Mouse (Mus musculus): Measurements from ENCODE around the gene Cd59b. TPM values are rescaled to one million over a fixed set of nuclear protein-coding genes. Genes with fewer than 3 reads are reported as not detected.

Gene Cd59b
- polyA plus RNA-seq, 1 experiment from 2014 or later = 4.4 TPM

- H3K27me3 ChIP-seq (replicated peaks; ENCODE audit: low read depth, poor library complexity, severe bottlenecking) = peaks cover 56% of the 10 kb centered on the region
- H3K4me1 ChIP-seq = peaks cover 15% of the 10 kb centered on the region
- no peaks in the 10 kb centered on the region for H3K9me3 ChIP-seq
- no peaks in the 10 kb centered on the region for H3K36me3 ChIP-seq (replicated peaks)
- no peak overlapping the region for H3K27ac ChIP-seq (replicated peaks)
- 80% methylated on average over 5 of the region's 5 CpGs for WGBS
- no peak overlapping the region for H3K4me3 ChIP-seq
- DNase-seq (ENCODE audit: low spot score) = no peak
Measured at GRCm38 (mm10) chr2:104124071-104124470, 54.4 kb downstream of the Cd59b start.

GRCm38 (mm10) chr2:104128803-104129531, 59.3 kb downstream of the Cd59b start:
- no peaks in the 10 kb centered on the region for H3K9me3 ChIP-seq
- peaks cover 37% of the 10 kb centered on the region for H3K27me3 ChIP-seq (replicated peaks; ENCODE audit: low read depth, poor library complexity, severe bottlenecking)
- DNase-seq (ENCODE audit: low spot score) = no peak
- no peak overlapping the region for H3K27ac ChIP-seq (replicated peaks)
- no peak overlapping the region for H3K4me3 ChIP-seq
- H3K36me3 ChIP-seq (replicated peaks) = no peaks in the 10 kb centered on the region
- 85% methylated on average over 13 of the region's 13 CpGs for WGBS
- peaks cover 11% of the 10 kb centered on the region; the same call in 1 of the 2 replicates for H3K4me1 ChIP-seq

GRCm38 (mm10) chr2:104130165-104130564, 60.5 kb downstream of the Cd59b start:
- H3K4me1 ChIP-seq = peaks cover 11% of the 10 kb centered on the region; the same call in 1 of the 2 replicates
- DNase-seq (ENCODE audit: low spot score) = no peak
- no peak overlapping the region for H3K27ac ChIP-seq (replicated peaks)
- no peaks in the 10 kb centered on the region for H3K36me3 ChIP-seq (replicated peaks)
- H3K9me3 ChIP-seq = no peaks in the 10 kb centered on the region
- peaks cover 27% of the 10 kb centered on the region for H3K27me3 ChIP-seq (replicated peaks; ENCODE audit: low read depth, poor library complexity, severe bottlenecking)
- 83% methylated on average over 6 of the region's 6 CpGs for WGBS
- no peak overlapping the region for H3K4me3 ChIP-seq

- Histone ChIP-seq H3K9me3 (no peaks in the 10 kb centered on the region), H3K4me3 (no peak overlapping the region), H3K27me3 (replicated peaks; ENCODE audit: low read depth, poor library complexity, severe bottlenecking) (peaks cover 20% of the 10 kb centered on the region), H3K27ac (replicated peaks) (no peak overlapping the region), H3K36me3 (replicated peaks) (no peaks in the 10 kb centered on the region), H3K4me1 (peaks cover 12% of the 10 kb centered on the region; the same call in 1 of the 2 replicates)
- WGBS = 60% methylated on average over 3 of the region's 3 CpGs
- peak; percentile 60 for DNase-seq (ENCODE audit: low spot score)
Measured at GRCm38 (mm10) chr2:104130969-104131368, 61.3 kb downstream of the Cd59b start.

- H3K4me1 ChIP-seq = peaks cover 14% of the 10 kb centered on the region; the same call in 1 of the 2 replicates
- DNase-seq (ENCODE audit: low spot score) = no peak
- no peak overlapping the region for H3K27ac ChIP-seq (replicated peaks)
- no peaks in the 10 kb centered on the region for H3K9me3 ChIP-seq
- H3K27me3 ChIP-seq (replicated peaks; ENCODE audit: low read depth, poor library complexity, severe bottlenecking) = peaks cover 9% of the 10 kb centered on the region; the same call in 1 of the 2 replicates
- WGBS = 75% methylated on average over 7 of the region's 7 CpGs
- no peak overlapping the region for H3K4me3 ChIP-seq
- H3K36me3 ChIP-seq (replicated peaks) = no peaks in the 10 kb centered on the region
Measured at GRCm38 (mm10) chr2:104132266-104132859, 62.7 kb downstream of the Cd59b start.

GRCm38 (mm10) chr2:104133042-104133810, 63.6 kb downstream of the Cd59b start:
- H3K4me3 ChIP-seq = no peak overlapping the region
- no peak overlapping the region for H3K27ac ChIP-seq (replicated peaks)
- no peaks in the 10 kb centered on the region for H3K36me3 ChIP-seq (replicated peaks)
- H3K9me3 ChIP-seq = no peaks in the 10 kb centered on the region
- no peak for DNase-seq (ENCODE audit: low spot score)
- H3K4me1 ChIP-seq = peaks cover 14% of the 10 kb centered on the region; the same call in 1 of the 2 replicates
- 42% methylated on average over 12 of the region's 12 CpGs for WGBS
- 0 out of 2 replicates have a peak, but pooled peaks cover 5% of the 10 kb centered on the region for H3K27me3 ChIP-seq (replicated peaks; ENCODE audit: low read depth, poor library complexity, severe bottlenecking)

GRCm38 (mm10) chr2:104134150-104135056, 64.8 kb downstream of the Cd59b start:
- Histone ChIP-seq H3K27ac (replicated peaks) (no peak overlapping the region), H3K9me3 (no peaks in the 10 kb centered on the region), H3K4me1 (peaks cover 14% of the 10 kb centered on the region; the same call in 1 of the 2 replicates), H3K4me3 (no peak overlapping the region), H3K36me3 (replicated peaks) (no peaks in the 10 kb centered on the region), H3K27me3 (replicated peaks; ENCODE audit: low read depth, poor library complexity, severe bottlenecking) (no peaks in the 10 kb centered on the region)
- peak; percentile 74 for DNase-seq (ENCODE audit: low spot score)
- WGBS = 50% methylated on average over 8 of the region's 8 CpGs

GRCm38 (mm10) chr2:104135920-104136319, 66.3 kb downstream of the Cd59b start:
- Histone ChIP-seq H3K27ac (replicated peaks) (no peak overlapping the region), H3K36me3 (replicated peaks) (no peaks in the 10 kb centered on the region), H3K9me3 (no peaks in the 10 kb centered on the region), H3K4me1 (peaks cover 14% of the 10 kb centered on the region; the same call in 1 of the 2 replicates), H3K4me3 (no peak overlapping the region), H3K27me3 (replicated peaks; ENCODE audit: low read depth, poor library complexity, severe bottlenecking) (no peaks in the 10 kb centered on the region)
- 65% methylated on average over 2 of the region's 2 CpGs for WGBS
- DNase-seq (ENCODE audit: low spot score) = no peak

Other genes starting within 250 kb of the Cd59b start
- 13.7 and 15.7 TPM in 2 replicates for gene Lmo2, start 111.9 kb upstream of the Cd59b start, polyA plus RNA-seq (2016; fragmentation: Nextera tagmentation; extraction: Ambion mirVana)
- gene Fbxo3, start 42.1 kb upstream of the Cd59b start, polyA plus RNA-seq (2016; fragmentation: Nextera tagmentation; extraction: Ambion mirVana) = 44.4 and 44.9 TPM in 2 replicates
- 1.1 and 1.6 TPM in 2 replicates for gene 4931422A03Rik, start 41.5 kb upstream of the Cd59b start, polyA plus RNA-seq (2016; fragmentation: Nextera tagmentation; extraction: Ambion mirVana)
- gene Gm10912, start 4.0 kb upstream of the Cd59b start, polyA plus RNA-seq (2016; fragmentation: Nextera tagmentation; extraction: Ambion mirVana) = not detected in 2 replicates
- gene Gm10799, start 1.3 kb upstream of the Cd59b start, polyA plus RNA-seq (2016; fragmentation: Nextera tagmentation; extraction: Ambion mirVana) = not detected in 2 replicates
- 21.7 and 22.4 TPM in 2 replicates for gene Cd59a, start 26.0 kb downstream of the Cd59b start, polyA plus RNA-seq (2016; fragmentation: Nextera tagmentation; extraction: Ambion mirVana)
- not detected in 2 replicates for gene A930018P22Rik, start 52.9 kb downstream of the Cd59b start, polyA plus RNA-seq (2016; fragmentation: Nextera tagmentation; extraction: Ambion mirVana)

Data from embryonic facial prominence, embryonic 10.5 days (tissue).